Mouse (Mus musculus): ENCODE results near the gene Dnajb12. TPM values are rescaled to one million over a fixed set of nuclear protein-coding genes. Genes with fewer than 3 reads are reported as not detected.
A peak's percentile ranks its signal among the peaks of the same experiment; 100 is the strongest.

Dnajb12 gene
- 10 to 100 TPM; 48.0 to 48.3 TPM for total RNA-seq (2021)

DNA sequence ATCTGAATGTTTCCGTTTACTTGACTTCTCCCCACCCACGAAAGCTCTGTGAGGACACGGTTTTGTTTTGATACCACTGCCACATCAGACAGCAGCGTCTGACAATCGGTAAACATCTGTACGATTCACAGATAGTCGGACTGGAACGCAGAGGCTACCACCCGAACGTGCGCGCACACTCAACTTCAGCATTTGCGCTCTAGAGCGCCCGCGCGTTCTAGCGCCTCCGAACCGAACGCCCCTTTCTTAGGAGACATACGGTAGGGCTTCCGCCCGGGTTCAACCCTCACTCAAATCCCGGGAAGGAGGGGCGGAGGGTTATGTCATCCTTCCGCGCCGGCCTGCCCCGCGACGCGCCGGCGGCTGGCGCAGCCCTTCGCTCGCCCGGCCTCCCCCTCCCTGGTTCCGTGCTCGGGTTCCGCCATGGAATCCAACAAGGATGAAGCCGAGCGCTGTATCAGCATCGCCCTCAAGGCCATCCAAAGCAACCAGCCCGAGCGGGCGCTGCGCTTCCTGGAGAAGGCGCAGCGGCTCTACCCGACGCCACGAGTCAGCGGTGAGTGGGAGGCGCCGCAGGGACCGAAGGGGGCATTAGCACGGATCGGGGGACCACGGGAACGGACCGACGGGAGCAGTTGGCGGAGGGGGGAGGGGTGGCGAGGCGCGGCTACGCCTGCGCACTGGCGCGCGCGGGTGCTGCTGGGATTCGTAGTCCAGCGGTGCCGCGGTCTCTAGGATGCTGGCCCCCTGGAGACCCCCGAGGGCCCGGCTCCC is at the start of gene Dnajb12:
Gene Dnajb12 (plus strand): TSS at position 302 of the 774 bp plus-strand sequence.
- peak; percentile 94 to 95 for DNase-seq

DNA sequence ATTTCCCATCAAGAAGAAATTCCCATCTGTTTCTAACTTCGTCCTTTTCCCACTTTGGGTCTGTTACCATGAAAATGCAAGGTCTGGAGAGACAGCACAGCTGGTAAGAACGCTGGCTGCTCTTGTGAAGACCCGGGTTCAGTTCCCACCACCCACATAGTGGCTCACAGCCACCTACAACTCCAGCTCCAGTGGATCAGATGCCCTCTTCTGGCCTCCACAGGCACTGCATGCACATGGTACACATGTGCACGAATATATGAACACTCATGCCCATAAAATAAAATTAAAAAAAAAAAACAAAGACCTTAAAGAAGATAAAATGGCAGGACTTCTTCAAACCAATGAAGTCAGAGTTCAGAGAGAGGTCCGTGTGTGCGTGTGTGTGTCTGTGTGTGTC is 49.5 kb upstream of the Dnajb12 start:
- no peak for DNase-seq

- DNase-seq = no peak
Observed at GRCm38 (mm10) chr10:59831950-59832349, 47.4 kb upstream of the Dnajb12 start.

DNA sequence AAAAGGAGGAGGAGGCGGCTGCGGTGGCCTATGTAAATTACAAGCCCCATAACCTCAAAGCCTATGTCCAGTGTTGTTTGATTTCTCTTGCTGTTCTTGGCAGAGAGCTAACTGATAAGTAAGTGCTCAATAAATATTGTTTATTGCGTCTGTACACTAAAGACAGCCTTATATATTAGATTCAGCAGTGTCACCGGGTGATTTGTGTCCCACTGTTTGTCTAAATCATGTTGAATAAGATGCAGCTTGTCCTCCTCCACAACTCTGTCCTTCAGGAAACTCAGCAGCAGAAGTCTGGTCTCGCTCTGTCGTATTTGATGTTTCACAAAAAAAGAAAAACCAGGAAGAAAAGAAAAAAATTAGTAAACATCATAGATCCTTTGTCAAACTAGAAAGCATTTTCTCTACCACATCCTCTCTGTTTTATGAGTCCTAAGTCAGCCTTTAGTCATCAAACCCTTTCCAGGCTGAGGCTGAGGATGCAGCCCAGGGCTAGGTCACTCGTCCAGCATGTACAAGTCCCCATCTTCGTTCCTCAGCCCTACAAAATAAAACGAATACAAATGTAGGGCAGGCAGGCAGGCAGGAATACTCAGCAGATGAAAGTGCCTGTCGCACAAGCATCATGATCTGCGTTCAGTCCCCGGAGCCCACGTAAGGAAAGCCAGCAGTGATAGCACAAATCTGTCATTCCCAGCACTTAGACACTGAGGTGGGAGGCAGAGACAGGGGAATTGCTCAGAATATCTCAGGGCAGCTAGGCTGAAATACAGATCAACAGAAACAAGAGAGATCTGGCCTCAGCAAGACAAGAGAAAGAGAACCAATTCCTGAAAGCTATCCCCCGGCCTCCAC is 43.8 kb upstream of the Dnajb12 start:
- no peak for DNase-seq

GRCm38 (mm10) chr10:59837490-59837889 is 41.9 kb upstream of the Dnajb12 start:
- no peak for DNase-seq

- DNase-seq = no peak
Observed at GRCm38 (mm10) chr10:59841434-59841833, 37.9 kb upstream of the Dnajb12 start.

DNA sequence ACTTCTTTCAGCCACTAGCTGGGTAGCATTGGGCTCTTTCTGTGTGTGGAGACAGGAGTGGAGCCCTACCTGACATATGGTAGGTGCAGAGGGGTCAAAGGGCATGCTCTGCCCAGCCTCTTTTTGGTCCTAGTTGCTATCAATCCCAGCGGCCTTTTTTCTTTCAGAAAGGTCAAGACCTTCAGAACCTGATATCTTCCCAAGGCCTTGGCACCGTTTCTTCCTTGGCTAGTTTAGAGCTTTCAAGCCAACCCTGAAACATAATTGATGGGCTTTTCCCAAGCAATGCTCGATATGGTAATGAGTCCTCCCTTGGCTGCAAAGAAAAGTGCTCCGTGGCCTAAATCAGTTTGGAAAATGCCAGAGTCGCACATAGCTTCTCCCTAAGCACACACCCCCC is 36.2 kb upstream of the Dnajb12 start:
- DNase-seq = no peak

DNA sequence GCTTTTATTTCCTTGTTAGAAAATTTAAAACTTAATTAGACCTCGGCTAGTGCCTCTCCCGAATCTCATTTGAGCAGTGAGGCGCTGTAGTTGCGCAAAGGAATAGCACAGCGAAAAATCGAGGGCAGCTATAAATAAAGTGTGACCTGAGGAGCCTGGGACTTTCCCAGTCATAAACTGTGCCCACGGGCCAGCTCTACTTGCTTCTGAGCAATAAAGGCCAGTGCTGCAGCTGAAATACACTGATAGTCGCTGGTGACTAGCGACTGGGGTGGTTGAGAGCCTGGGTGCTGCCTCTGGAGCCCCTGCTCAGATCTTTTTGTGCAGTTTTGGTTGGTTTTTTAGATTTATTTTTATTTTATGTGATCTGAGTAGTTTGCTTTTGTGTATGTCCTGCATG is 34.7 kb upstream of the Dnajb12 start:
- no peak for DNase-seq

DNA sequence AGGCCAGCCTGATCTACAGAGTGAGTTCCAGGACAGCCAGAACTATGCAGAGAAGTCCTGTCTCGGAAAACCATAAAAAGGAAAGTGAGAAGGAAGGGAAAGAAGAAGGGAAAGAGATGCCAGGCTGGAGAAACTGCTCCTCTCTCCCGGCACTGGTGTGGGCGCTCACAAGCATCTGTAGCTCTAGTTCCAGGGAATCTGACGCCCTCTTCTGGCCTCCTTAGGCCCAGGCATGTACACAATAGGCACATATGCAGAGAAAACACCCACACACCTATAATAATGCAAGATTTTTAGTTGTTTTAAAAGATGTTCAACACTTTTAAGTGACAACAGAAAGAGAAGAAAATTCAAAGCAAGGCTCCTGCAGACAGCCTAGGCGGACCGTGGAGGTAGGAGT is 32.9 kb upstream of the Dnajb12 start:
- no peak for DNase-seq

DNA sequence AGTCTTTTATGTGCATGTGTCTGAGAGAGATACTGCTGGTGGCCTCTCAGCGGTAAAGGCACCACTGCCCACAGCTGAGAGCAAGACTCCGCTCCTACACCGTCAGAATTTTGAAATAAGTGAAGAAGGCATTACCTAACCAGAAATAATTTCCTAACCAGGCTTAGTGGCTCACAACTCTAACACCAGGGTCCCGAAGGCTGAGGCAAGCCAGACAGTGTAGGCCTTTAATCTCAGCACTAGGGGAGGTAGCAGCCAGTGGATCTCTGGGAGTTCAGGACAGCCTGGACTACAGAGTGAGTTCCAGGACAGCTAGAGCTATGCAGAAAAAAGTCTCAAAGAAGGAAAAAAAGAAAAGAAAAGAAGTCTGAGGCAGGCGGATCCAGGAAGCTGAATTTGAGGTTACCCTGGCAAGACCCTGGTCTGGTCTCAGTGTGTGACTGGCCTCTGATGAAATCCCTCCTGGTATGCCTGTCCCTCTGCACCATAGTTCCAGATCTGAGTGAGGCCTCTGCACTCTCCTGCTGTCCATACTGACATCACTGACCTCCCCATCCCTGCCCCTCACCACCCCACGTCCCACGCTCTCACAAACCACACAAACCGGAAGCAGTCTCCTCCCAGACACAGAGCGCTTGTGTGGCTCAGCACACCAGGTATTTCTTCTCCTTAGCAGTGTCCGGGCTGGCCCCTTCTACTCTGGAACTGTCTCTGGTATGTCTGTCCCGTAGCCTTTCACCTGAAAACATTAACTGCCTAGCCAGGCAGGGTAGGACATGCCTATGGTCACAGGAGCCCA is 31.1 kb upstream of the Dnajb12 start:
- no peak for DNase-seq

DNA sequence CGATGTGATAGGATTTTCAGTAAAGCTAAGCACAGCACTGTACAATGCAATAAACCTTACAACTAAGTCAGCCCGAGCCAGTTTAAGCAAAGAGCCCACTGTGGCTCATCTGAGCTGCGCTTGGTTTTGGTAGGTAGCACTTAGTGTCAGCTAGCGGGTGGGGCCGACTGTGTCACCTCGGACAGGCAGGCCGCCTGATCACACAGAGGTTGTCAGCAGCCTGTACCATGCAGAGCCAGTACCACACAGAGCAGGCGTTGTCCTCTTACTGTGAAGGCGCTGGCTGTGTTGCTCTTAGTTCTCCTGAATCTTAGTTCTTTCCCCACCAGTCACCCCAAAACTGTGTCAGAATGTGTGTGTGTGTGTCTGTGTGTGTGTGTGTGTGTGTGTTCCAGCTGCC is 30.4 kb upstream of the Dnajb12 start:
- DNase-seq = no peak

GRCm38 (mm10) chr10:59849371-59849770 is 30.0 kb upstream of the Dnajb12 start:
- DNase-seq = no peak

GRCm38 (mm10) chr10:59857157-59857556 is 22.2 kb upstream of the Dnajb12 start:
- no peak for DNase-seq

DNA sequence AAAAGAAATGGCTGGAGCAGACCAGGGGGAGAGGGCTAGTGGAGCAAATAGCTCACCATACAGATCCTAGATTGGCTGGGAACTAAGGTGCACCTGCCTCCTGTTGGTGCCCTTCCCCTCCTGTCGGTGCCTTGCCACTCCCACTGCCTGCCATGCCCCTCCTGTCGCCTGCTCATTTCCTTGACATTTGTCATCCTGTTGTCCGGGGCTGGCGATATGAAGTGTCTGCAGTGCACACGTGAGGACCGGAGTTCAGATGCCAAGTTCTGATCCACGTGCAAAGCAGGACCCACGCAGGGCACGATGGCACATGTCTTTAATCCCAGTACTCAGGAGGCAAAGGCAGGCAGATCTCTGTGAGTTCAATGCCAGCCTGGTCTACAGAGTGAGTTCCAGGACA is 18.7 kb upstream of the Dnajb12 start:
- DNase-seq = no peak

- DNase-seq = no peak
Observed at GRCm38 (mm10) chr10:59861201-59861600, 18.2 kb upstream of the Dnajb12 start.

GRCm38 (mm10) chr10:59862816-59863440 is 16.4 kb upstream of the Dnajb12 start:
- DNase-seq = no peak

DNA sequence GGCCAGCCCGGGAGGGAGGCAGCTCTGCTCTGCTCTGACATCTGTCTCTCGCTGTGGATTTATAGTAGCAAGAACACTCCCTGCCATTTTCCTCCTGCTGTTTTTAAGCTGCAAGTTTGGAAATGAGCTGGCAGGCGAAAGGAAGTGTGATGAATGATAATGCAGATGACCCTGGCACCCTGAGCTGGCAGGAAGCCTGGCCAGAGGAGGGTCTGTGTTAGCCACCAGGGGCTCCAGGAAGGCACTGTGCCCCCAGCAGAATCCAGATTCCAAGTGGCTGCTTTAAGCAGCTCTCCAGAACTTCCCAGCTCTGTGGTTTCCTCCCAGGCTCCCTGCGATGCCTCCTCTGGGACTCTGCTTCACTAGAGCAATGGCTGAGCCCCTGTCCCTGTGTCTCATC is 15.7 kb upstream of the Dnajb12 start:
- DNase-seq = no peak

GRCm38 (mm10) chr10:59864232-59864875 is 15.0 kb upstream of the Dnajb12 start:
- peak; percentile 45 to 46 for DNase-seq

DNA sequence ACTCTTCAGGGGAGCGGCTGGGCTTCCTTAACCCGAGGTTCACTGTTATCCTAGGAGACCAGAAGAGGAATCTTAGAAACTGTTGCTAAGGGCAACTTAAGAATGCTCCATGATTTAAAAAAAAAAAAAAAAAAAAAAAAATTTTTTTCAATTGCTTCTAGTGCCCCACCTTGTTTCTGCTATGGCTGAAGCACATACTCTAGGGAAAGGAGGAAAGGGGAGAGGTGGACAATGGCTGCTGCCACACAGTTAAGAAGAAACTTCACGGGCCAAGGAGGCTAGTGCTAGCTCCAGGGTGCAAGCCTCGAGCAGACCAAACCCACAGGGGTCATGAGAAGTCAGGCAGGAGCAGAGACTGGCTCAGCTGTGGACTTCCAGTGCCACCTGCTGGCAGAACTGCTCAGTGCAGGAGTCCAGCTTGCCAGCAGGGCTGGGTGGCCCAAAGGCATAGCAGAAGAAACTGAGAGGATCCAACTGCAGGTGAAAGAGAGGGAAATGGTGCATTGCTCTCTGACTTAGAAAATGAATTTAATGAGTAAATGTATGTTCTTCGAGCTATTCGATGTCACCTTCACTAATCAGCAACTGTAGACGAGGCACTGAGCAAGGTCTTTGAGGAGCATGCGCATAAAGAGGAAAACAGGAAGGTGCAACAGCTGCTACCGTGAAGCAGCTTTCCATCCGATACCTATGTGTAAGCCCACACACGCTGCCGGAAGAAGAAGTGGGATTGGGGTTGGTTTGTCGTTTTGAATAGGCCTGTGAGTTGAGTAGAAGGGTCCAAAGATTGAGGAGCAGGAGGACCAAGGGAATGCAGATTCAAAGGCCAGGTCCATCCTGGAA is 14.3 kb upstream of the Dnajb12 start:
- peak; percentile 87 to 88 for DNase-seq

DNA sequence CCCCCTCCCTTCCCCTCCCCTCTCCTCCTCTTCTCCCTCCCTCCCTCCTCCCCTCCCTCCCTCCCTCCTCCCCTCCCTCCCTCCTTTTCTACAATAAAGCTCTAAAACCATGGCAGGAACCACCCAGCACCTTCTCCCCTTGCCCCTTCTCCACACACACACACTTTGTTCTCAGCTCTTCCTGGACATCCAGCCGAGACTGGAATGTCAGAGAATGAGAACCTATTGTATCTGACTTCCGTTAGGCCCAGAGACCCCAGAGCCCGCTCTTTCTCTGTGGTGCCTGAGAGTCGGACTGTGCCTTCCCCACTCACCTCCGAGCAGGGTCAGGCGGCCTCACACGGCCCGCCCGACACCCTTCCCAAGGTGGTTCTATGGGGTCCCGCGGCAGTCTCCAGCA is 11.1 kb upstream of the Dnajb12 start:
- DNase-seq = no peak

DNA sequence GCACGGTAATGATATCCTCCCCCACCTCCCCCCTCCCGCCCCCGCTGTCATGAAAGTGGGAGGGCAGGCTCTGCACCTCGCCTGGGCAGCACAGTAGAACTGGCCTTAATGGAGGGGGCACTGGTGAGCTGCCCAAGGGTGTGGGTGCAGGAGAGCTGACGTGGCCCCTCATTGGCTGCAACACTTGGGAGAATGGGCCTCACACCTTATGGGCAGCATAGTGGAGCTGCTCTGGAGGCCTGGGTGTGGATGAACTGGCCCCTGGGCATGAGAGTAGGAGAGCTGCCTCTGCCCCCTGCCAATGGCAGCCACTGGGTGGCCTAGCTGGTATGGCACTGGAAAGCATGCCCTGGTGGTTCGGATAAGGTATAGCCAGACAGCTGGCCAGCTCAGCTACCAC is 9.3 kb upstream of the Dnajb12 start:
- no peak for DNase-seq
